ENCODE assay signal across 9 mouse cellular contexts in the genomic region with DNA sequence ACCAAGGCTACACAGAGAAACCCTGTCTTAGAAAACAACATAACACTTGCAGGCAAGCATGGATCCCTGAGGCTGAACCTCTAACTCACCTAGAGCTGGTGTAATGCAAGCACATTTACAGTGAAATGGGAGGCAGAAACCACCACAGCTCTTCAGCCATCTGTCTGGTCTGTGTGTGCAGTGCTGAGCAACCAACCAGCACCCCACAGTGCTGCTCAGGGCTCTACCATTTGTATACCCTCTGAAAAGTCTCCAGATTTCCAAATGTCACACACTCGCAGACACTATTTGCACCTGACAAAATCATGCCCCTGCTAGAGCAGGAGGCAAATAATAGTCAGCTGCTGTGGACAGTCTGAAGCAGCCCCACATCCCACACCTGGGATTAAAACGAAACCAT. TPM values are rescaled to one million over a fixed set of nuclear protein-coding genes. Genes with fewer than 3 reads are reported as not detected.
DNase-seq lines count a peak whose midpoint lies in the region; ATAC-seq and TF ChIP-seq lines count a peak whose summit lies in the region.
"Had no signal": no experiment of that assay in that cellular context is flagged by ENCODE, and none has a peak within 500 bp of the region (broad histone marks: within the 10 kb centered on the region; RNA-seq: fewer than 3 reads in every experiment).

No protein-coding gene starts in this region.

- H3K9ac ChIP-seq in forebrain, embryonic 13.5 days, result no peak overlapping the region
- no peak overlapping the region for H3K9ac ChIP-seq in forebrain, embryonic 11.5 days (ENCODE audit: low read length)
- H3K9ac ChIP-seq in heart, postnatal 0 days (replicated peaks; ENCODE audit: low read depth, low read length), result no peak overlapping the region

- no peak for DNase-seq in forebrain, embryonic 11.5 days (ENCODE audit: low spot score)
- no peak for DNase-seq in heart, postnatal 0 days (ENCODE audit: low spot score)
- DNase-seq in heart, adult 8-10 months (ENCODE audit: low spot score), result no peak
- DNase-seq in testis, postnatal 10 days (ENCODE audit: low spot score), result peak; percentile 25
- DNase-seq in testis, postnatal 14 days (ENCODE audit: low spot score), result no peak
- no peak for DNase-seq in urinary bladder, postnatal 14 days (ENCODE audit: low spot score)
- DNase-seq in right cerebral cortex, adult 2 months (ENCODE audit: low spot score in 2 of 2), result no peak
- DNase-seq: kidney, adult 18-20 months had no signal

- H3K27me3 ChIP-seq in forebrain, embryonic 13.5 days, result no peaks in the 10 kb centered on the region
- no peaks in the 10 kb centered on the region for H3K27me3 ChIP-seq in forebrain, embryonic 11.5 days (ENCODE audit: control insufficient read depth, insufficient read depth, low read length)
- H3K27me3 ChIP-seq in heart, postnatal 0 days (ENCODE audit: control insufficient read depth, insufficient read depth, low read length), result no peaks in the 10 kb centered on the region

- no peak overlapping the region for H3K4me3 ChIP-seq in forebrain, embryonic 13.5 days
- no peak overlapping the region for H3K4me3 ChIP-seq in forebrain, embryonic 11.5 days (ENCODE audit: low read depth, low read length)
- no peak overlapping the region for H3K4me3 ChIP-seq in heart, postnatal 0 days (ENCODE audit: low read depth, low read length)

- H3K36me3 ChIP-seq in forebrain, embryonic 13.5 days (ENCODE audit: poor library complexity, severe bottlenecking), result no peaks in the 10 kb centered on the region
- H3K36me3 ChIP-seq in forebrain, embryonic 11.5 days (ENCODE audit: control insufficient read depth, insufficient read depth, low read length), result no peaks in the 10 kb centered on the region
- no peaks in the 10 kb centered on the region for H3K36me3 ChIP-seq in heart, postnatal 0 days (replicated peaks; ENCODE audit: control insufficient read depth, insufficient read depth, low read length)

- no peak overlapping the region for H3K4me2 ChIP-seq in forebrain, embryonic 13.5 days
- H3K4me2 ChIP-seq in forebrain, embryonic 11.5 days (ENCODE audit: low read depth, low read length, severe bottlenecking), result no peak overlapping the region
- H3K4me2 ChIP-seq in heart, postnatal 0 days (ENCODE audit: low read depth, low read length), result no peak overlapping the region

- no peak for TF ChIP-seq CTCF in heart, postnatal 0 days (IDR thresholded peaks at IDR 0.05; ENCODE audit: low read depth)

- no peak for TF ChIP-seq EP300 in heart, postnatal 0 days (IDR thresholded peaks at IDR 0.05; ENCODE audit: low read depth)

- 86% methylated on average over 2 of the region's 2 CpGs for WGBS in forebrain, embryonic 13.5 days
- 94% methylated on average over 2 of the region's 2 CpGs for WGBS in forebrain, embryonic 11.5 days
- 88% methylated on average over 2 of the region's 2 CpGs for WGBS in heart, postnatal 0 days

- peaks cover 32% of the 10 kb centered on the region for H3K4me1 ChIP-seq in forebrain, embryonic 13.5 days
- H3K4me1 ChIP-seq in forebrain, embryonic 11.5 days (replicated peaks; ENCODE audit: control insufficient read depth, insufficient read depth, low read length), result no peaks in the 10 kb centered on the region
- H3K4me1 ChIP-seq in heart, postnatal 0 days (ENCODE audit: control insufficient read depth, insufficient read depth), result peaks cover 28% of the 10 kb centered on the region

- ATAC-seq in forebrain, embryonic 13.5 days, result no peak; the same call in 1 of the 2 replicates
- no peak for ATAC-seq in forebrain, embryonic 11.5 days (replicated peaks; ENCODE audit: low FRiP score)
- ATAC-seq in heart, postnatal 0 days (ENCODE audit: insufficient read depth, low read depth), result no peak

- peak overlapping the region; percentile 15; the same call in 1 of the 2 replicates for H3K27ac ChIP-seq in forebrain, embryonic 13.5 days
- H3K27ac ChIP-seq in forebrain, embryonic 11.5 days (ENCODE audit: low read depth, low read length), result no peak overlapping the region
- peak overlapping the region; percentile 90 for H3K27ac ChIP-seq in heart, postnatal 0 days (ENCODE audit: low read depth)

- H3K9me3 ChIP-seq in forebrain, embryonic 13.5 days (replicated peaks), result no peaks in the 10 kb centered on the region
- H3K9me3 ChIP-seq in forebrain, embryonic 11.5 days (ENCODE audit: control insufficient read depth, low read length), result no peaks in the 10 kb centered on the region
- H3K9me3 ChIP-seq in heart, postnatal 0 days (replicated peaks; ENCODE audit: control insufficient read depth, low read length), result no peaks in the 10 kb centered on the region

RNA-seq across cellular contexts. Expression of gene Rere, which starts 31.2 kb away (rescaled TPM):
- polyA plus RNA-seq in forebrain, embryonic 13.5 days (2015; fragmentation: Nextera tagmentation; extraction: Ambion mirVana), result 26.1 and 32.9 TPM in 2 replicates
- 51.6 and 56.2 TPM in 2 replicates for polyA plus RNA-seq in forebrain, embryonic 11.5 days (2014; fragmentation: Nextera tagmentation; extraction: Ambion mirVana)
- 13.9 and 17.9 TPM in 2 replicates for total RNA-seq in heart, postnatal 0 days (2014; rRNA removed; ENCODE audit: low replicate concordance)
- 11.9 and 14.6 TPM in 2 replicates for polyA plus RNA-seq in heart, postnatal 0 days (2015; fragmentation: Nextera tagmentation; extraction: Ambion mirVana)
- total RNA-seq in heart, adult 8-10 months (2022), result 10 to 100 TPM; 34.8 to 57.6 (median 51.3) TPM
